Mouse (Mus musculus): ENCODE results near the gene Gm47969. TPM values are rescaled to one million over a fixed set of nuclear protein-coding genes. Genes with fewer than 3 reads are reported as not detected.
A peak's percentile ranks its signal among the peaks of the same experiment; 100 is the strongest.

Gm47969 gene
- polyA plus RNA-seq, 1 experiment from 2014 or later, result not detected

DNA sequence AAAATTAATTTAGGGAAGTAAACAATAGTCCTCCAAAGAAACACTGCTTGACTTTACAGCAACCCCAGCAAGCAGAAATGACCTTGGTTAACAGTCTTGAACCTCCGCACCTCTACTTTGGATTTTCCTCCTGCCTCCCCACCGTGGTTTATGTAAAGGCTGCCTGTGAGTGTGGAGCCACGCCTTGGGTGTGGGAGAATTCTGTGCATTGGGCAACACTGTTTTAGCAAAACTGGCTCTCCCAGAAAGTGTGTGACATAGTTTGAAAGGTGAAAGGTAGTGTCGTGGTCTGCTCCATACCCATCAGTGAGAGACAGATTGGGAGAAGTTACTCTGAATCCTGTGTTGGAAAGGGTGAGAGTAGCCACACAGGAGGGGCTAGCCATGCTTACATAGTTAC, 5.7 kb upstream of the Gm47969 start:
- no peaks in the 10 kb centered on the region for H3K9me3 ChIP-seq (ENCODE audit: control insufficient read depth)
- no peak for ATAC-seq
- no peaks in the 10 kb centered on the region for H3K36me3 ChIP-seq (ENCODE audit: control insufficient read depth, insufficient read depth)
- H3K4me2 ChIP-seq (replicated peaks; ENCODE audit: low read depth), result no peak overlapping the region
- no peak overlapping the region for H3K9ac ChIP-seq (ENCODE audit: low read depth, low read length)
- no peaks in the 10 kb centered on the region for H3K27me3 ChIP-seq (replicated peaks; ENCODE audit: control insufficient read depth, insufficient read depth, low read length)
- no peak overlapping the region for H3K4me3 ChIP-seq (ENCODE audit: low read depth, low read length)
- TF ChIP-seq CTCF (IDR thresholded peaks at IDR 0.05; ENCODE audit: low read depth), result no peak
- H3K27ac ChIP-seq (ENCODE audit: low read depth, low read length), result no peak overlapping the region
- 47% methylated on average over 4 of the region's 4 CpGs for WGBS
- no peaks in the 10 kb centered on the region for H3K4me1 ChIP-seq (replicated peaks; ENCODE audit: control insufficient read depth, insufficient read depth, low read length)

- H3K4me3 ChIP-seq (ENCODE audit: low read depth, low read length), result no peak within 1 kb of the TSS
- H3K27ac ChIP-seq (ENCODE audit: low read depth, low read length), result no peak within 1 kb of the TSS
- no peaks in the 10 kb centered on the region for H3K9me3 ChIP-seq (ENCODE audit: control insufficient read depth)
- 85% methylated on average over 2 of the region's 2 CpGs for WGBS
- H3K9ac ChIP-seq (ENCODE audit: low read depth, low read length), result no peak within 1 kb of the TSS
- no peak for ATAC-seq
- TF ChIP-seq CTCF (IDR thresholded peaks at IDR 0.05; ENCODE audit: low read depth), result no peak
- no peaks in the 10 kb centered on the region for H3K4me1 ChIP-seq (replicated peaks; ENCODE audit: control insufficient read depth, insufficient read depth, low read length)
- no peaks in the 10 kb centered on the region for H3K27me3 ChIP-seq (replicated peaks; ENCODE audit: control insufficient read depth, insufficient read depth, low read length)
- H3K36me3 ChIP-seq (ENCODE audit: control insufficient read depth, insufficient read depth), result no peaks in the 10 kb centered on the region
- H3K4me2 ChIP-seq (replicated peaks; ENCODE audit: low read depth), result no peak within 1 kb of the TSS
Measured at GRCm38 (mm10) chr1:83042380-83042779, 2.4 kb upstream of the Gm47969 start, which contains the start of gene Krtap28-10. TSS of gene Krtap28-10 (minus strand) at chr1:83042480.

DNA sequence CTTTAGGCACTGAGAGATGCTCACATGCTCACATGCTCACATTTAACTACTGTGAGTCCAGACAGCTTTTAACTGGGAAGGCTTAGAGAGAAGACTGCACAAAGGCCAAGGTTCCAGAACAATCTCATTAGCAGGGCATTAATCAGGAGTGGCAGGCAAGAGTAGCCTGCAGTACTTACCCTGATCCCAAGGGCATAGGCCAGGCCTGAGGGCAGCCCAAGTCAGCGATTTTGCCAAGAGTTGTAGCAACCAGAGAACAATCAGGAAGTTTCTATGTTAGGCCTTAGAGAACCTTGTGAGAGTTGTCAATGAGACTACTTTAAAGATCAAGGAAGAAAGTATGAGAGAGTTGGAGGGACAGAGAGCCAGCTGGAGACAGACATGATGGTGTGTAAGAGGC, 13.7 kb downstream of the Gm47969 start:
- H3K4me1 ChIP-seq (replicated peaks; ENCODE audit: control insufficient read depth, insufficient read depth, low read length), result no peaks in the 10 kb centered on the region
- no peak overlapping the region for H3K4me2 ChIP-seq (replicated peaks; ENCODE audit: low read depth)
- no peaks in the 10 kb centered on the region for H3K9me3 ChIP-seq (ENCODE audit: control insufficient read depth)
- WGBS, result 50% methylated on average over 1 of the region's 1 CpGs
- no peak overlapping the region for H3K27ac ChIP-seq (ENCODE audit: low read depth, low read length)
- H3K27me3 ChIP-seq (replicated peaks; ENCODE audit: control insufficient read depth, insufficient read depth, low read length), result no peaks in the 10 kb centered on the region
- TF ChIP-seq CTCF (IDR thresholded peaks at IDR 0.05; ENCODE audit: low read depth), result no peak
- H3K9ac ChIP-seq (ENCODE audit: low read depth, low read length), result no peak overlapping the region
- ATAC-seq, result peak; percentile 85
- no peaks in the 10 kb centered on the region for H3K36me3 ChIP-seq (ENCODE audit: control insufficient read depth, insufficient read depth)
- H3K4me3 ChIP-seq (ENCODE audit: low read depth, low read length), result no peak overlapping the region

GRCm38 (mm10) chr1:83059278-83059677, 14.5 kb downstream of the Gm47969 start, which contains the start of gene A030005K14Rik:
TSS of gene A030005K14Rik (minus strand) at chr1:83059378.
- Histone ChIP-seq H3K27ac (ENCODE audit: low read depth, low read length) (no peak within 1 kb of the TSS), H3K9me3 (ENCODE audit: control insufficient read depth) (no peaks in the 10 kb centered on the region), H3K36me3 (ENCODE audit: control insufficient read depth, insufficient read depth) (no peaks in the 10 kb centered on the region), H3K4me3 (ENCODE audit: low read depth, low read length) (no peak within 1 kb of the TSS), H3K4me1 (replicated peaks; ENCODE audit: control insufficient read depth, insufficient read depth, low read length) (no peaks in the 10 kb centered on the region), H3K4me2 (replicated peaks; ENCODE audit: low read depth) (no peak within 1 kb of the TSS), H3K9ac (ENCODE audit: low read depth, low read length) (no peak within 1 kb of the TSS), H3K27me3 (replicated peaks; ENCODE audit: control insufficient read depth, insufficient read depth, low read length) (no peaks in the 10 kb centered on the region)
- WGBS, result 85% methylated on average over 9 of the region's 9 CpGs
- ATAC-seq, result no peak
- no peak for TF ChIP-seq CTCF (IDR thresholded peaks at IDR 0.05; ENCODE audit: low read depth)

DNA sequence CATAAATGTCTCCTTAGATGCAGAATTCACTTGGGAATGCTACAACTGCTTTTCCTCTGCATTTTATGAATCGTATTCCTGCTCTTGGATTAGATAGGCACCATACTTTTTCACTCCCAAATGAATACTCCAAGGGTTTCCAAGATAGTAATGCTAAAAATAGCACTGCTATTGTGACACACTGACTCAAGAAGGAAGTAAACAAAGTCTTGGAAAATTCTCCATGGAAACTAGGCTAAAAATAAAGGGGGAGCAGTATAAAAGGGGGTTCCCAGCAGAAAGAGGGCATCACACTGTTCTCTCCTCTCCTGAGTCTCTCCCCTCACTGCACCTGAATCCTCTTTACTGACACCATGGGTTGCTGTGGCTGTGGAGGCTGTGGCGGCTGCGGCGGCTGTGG, 15.9 kb downstream of the Gm47969 start, which contains the start of gene Krtap28-13:
Krtap28-13 (plus strand) TSS at position 288 of the 400 bp plus-strand sequence.
- Histone ChIP-seq H3K9ac (ENCODE audit: low read depth, low read length) (no peak within 1 kb of the TSS), H3K9me3 (ENCODE audit: control insufficient read depth) (no peaks in the 10 kb centered on the region), H3K27ac (ENCODE audit: low read depth, low read length) (no peak within 1 kb of the TSS), H3K4me2 (replicated peaks; ENCODE audit: low read depth) (no peak within 1 kb of the TSS), H3K4me3 (ENCODE audit: low read depth, low read length) (no peak within 1 kb of the TSS), H3K36me3 (ENCODE audit: control insufficient read depth, insufficient read depth) (no peaks in the 10 kb centered on the region), H3K27me3 (replicated peaks; ENCODE audit: control insufficient read depth, insufficient read depth, low read length) (no peaks in the 10 kb centered on the region), H3K4me1 (replicated peaks; ENCODE audit: control insufficient read depth, insufficient read depth, low read length) (no peaks in the 10 kb centered on the region)
- 76% methylated on average over 4 of the region's 4 CpGs for WGBS
- no peak for ATAC-seq
- TF ChIP-seq CTCF (IDR thresholded peaks at IDR 0.05; ENCODE audit: low read depth), result no peak

GRCm38 (mm10) chr1:83064851-83065250, 20.1 kb downstream of the Gm47969 start:
- Histone ChIP-seq H3K4me1 (replicated peaks; ENCODE audit: control insufficient read depth, insufficient read depth, low read length) (no peaks in the 10 kb centered on the region), H3K27me3 (replicated peaks; ENCODE audit: control insufficient read depth, insufficient read depth, low read length) (no peaks in the 10 kb centered on the region), H3K9me3 (ENCODE audit: control insufficient read depth) (no peaks in the 10 kb centered on the region), H3K4me3 (ENCODE audit: low read depth, low read length) (no peak overlapping the region), H3K9ac (ENCODE audit: low read depth, low read length) (no peak overlapping the region), H3K36me3 (ENCODE audit: control insufficient read depth, insufficient read depth) (no peaks in the 10 kb centered on the region), H3K27ac (ENCODE audit: low read depth, low read length) (no peak overlapping the region), H3K4me2 (replicated peaks; ENCODE audit: low read depth) (no peak overlapping the region)
- 27% methylated on average over 3 of the region's 3 CpGs for WGBS
- no peak for ATAC-seq
- peak; percentile 76 for TF ChIP-seq CTCF (IDR thresholded peaks at IDR 0.05; ENCODE audit: low read depth)

DNA sequence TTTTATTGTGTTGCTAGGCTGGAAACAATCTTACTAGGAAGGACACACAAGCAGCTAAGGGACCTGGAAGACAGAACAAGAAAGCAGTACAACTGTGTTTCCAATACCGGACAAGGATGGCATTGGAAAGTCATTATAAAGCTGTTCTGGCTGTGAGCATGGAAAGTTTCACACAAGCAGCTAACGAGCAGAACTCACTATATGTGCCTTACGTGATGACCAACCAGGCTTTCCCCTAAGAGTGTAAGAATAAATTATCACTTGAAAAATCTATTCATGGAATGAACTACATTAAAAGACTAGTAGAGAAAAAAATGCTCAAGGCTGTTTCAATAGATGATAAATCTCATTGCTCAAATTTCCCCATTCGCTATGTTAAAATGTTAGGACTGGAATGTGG, 21.8 kb downstream of the Gm47969 start:
- no peaks in the 10 kb centered on the region for H3K36me3 ChIP-seq (ENCODE audit: control insufficient read depth, insufficient read depth)
- H3K27me3 ChIP-seq (replicated peaks; ENCODE audit: control insufficient read depth, insufficient read depth, low read length), result no peaks in the 10 kb centered on the region
- no peak overlapping the region for H3K4me2 ChIP-seq (replicated peaks; ENCODE audit: low read depth)
- no peak overlapping the region for H3K4me3 ChIP-seq (ENCODE audit: low read depth, low read length)
- H3K4me1 ChIP-seq (replicated peaks; ENCODE audit: control insufficient read depth, insufficient read depth, low read length), result no peaks in the 10 kb centered on the region
- H3K9ac ChIP-seq (ENCODE audit: low read depth, low read length), result no peak overlapping the region
- H3K9me3 ChIP-seq (ENCODE audit: control insufficient read depth), result no peaks in the 10 kb centered on the region
- no peak overlapping the region for H3K27ac ChIP-seq (ENCODE audit: low read depth, low read length)
- no peak for ATAC-seq
- WGBS, result 93% methylated on average over 4 of the region's 4 CpGs
- no peak for TF ChIP-seq CTCF (IDR thresholded peaks at IDR 0.05; ENCODE audit: low read depth)
